Mouse (Mus musculus) frontal cortex, postnatal 25 days (tissue): Measurements from ENCODE around the gene Ndufs7.
A peak's percentile ranks its signal among the peaks of the same experiment; 100 is the strongest.
"Not testable (repeated sequence)": the region's sequence is repeated elsewhere in the genome, so short reads cannot be mapped to it uniquely, and the experiment has no call there.

Experiments
- DNase-seq, 2 experiments: peaks; one replicate each; pipeline ENCODE4 v3.0.0; 2022; ENCODE audit warnings: low spot score in 2 of 2

The Ndufs7 gene

GRCm38 (mm10) chr10:80242088-80242487 is 6.8 kb upstream of the Ndufs7 start:
- no peak for DNase-seq

DNA sequence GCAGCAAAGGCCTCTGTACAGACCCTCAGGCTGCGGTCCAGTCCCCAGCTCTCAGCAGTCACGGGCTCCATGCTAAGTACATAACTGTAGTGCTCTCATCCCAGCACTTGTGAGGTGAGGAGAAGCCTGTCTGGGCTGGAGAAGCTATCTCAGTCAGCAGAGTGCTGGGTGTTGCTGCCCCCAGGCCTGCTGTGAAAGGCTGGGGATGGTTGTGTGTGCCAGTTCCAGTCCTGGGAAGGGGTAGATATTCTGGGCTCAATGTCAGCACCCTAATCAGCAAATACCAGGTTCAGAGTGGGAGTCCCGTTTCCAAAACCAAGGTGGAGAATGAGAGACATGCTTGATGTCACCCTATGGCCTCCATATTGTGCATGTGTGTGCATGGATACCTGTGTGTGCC is 6.3 kb upstream of the Ndufs7 start:
- no peak for DNase-seq

DNA sequence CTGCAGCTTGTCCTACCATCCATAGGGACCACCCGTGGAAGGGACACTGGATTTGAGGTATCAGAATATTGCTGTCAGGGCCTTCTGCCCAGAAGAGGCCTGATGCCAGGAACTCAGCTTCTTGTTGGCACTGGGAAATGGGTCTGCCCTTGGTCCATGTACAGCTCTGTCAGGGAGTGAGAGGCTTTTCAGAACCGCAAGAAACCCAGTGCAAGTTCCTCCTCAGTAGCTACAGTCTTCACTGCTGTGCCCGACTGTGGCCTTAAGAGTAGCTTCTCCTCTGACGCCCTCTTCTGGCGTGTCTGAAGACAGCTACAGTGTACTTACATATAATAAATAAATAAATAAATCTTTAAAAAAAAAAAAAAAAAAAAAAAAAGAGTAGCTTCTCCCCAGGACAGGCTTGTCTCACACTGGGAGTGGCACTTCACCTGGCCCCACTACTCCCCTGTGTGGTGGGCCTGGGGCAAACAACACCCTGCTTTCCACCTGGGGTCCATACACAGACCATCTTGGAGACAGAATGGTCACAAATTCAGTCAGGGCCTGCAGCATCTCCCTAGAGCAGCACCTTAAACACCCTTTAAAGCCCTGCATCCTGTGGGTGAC is 4.0 kb upstream of the Ndufs7 start:
- DNase-seq, result no peak

GRCm38 (mm10) chr10:80245600-80245999 is 3.3 kb upstream of the Ndufs7 start:
- peak; percentile 57 to 72 for DNase-seq

- no peak for DNase-seq
Observed at GRCm38 (mm10) chr10:80247849-80248248, 1.1 kb upstream of the Ndufs7 start.

- DNase-seq, result not testable (repeated sequence)
Observed at GRCm38 (mm10) chr10:80248437-80248836, 484 bp upstream of the Ndufs7 start.

DNA sequence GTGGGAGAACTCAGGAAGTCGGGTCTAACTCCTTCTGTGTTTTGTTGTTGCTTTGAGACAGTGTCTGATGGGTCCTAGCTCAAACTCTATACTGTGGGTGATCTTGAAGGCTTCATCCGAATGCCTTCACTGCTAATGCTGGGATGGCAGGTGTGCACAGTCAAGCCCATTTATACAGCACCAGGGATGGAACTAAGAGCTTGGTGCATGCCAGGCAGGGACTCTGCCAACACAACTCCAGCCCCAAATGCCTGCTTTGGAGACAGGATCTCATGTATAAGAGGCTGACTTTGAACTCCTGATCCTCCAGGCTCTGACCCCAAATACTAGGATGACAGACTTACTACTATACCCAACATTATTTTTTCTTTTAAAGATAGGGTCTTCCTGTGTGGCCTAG is 1.1 kb downstream of the Ndufs7 start:
- no peak for DNase-seq

DNA sequence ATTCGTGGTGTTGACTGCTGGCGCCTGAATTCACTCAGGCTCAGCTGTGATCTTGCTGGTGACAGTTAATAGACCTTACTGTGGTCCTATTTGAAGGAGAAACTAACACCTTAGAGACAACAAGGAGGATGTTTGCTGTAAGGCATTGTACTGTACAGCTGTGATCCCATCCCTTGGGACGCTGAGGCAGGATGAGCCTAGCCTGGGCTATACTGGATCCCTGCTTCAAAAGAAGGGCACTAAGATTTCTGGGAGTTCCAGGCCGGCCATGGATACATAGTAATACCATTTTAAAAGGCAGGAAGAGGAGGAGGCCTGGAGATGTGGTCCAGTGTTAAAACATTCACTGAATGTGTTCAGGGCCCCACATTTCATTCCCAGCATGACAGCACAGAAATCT is 1.7 kb downstream of the Ndufs7 start:
- DNase-seq, result no peak

DNA sequence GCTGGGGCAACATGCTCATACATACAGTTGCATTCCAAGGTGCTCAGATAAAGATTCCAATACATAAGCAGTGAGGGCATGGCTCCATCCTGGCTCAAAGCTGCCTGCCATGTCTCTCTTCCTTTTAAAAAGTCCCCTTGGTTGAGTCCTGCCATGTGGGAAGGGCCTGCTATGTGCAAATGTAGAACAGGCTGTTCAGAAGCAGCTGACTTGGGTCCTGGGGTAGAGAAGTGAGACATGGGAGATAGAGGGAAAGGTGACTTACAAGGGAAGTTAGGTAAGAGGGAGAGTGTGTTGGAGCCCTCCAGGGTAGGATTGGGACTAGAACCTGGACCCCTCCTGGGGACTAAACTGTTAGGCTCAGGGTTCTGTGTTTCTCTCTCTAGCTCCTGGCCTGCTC is 3.1 kb downstream of the Ndufs7 start:
- no peak for DNase-seq

DNA sequence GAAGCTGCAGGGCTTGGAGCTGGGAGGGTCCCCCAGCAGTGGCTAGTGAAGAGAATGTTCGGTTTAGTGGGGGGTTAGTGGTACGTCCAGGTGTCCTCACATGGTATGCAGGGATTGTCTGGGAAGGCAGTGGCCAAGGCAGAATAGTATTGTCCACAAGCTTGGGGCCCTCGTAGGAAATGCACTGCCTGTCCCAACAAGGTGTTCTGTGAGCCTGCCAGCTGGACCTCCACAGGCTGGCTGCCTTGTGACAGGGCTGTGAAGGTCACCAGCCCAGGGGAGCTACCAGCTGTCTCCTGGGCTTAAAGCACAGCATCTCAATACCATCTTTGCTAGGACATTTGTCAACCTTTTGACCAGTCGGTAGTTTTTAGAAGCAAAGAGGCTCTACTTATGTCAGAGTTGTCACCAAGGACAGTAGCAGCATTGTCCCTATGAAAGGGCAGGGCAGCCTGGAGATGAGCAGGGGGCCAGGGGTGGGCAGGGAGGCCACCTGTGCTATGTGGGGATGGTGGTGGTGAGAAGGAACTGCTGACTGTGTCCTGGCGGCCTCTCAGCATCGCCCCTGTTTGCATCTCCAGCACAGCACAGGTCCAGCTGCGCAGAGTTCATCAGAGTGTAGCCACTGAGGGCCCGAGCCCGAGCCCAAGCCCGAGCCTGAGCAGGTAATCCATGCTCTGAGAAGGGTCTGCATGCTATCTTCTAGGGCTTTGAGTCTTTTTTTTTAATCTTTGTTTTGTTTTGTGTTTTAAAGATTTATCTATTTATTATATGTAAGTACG is 3.8 kb downstream of the Ndufs7 start:
- DNase-seq, result no peak

DNA sequence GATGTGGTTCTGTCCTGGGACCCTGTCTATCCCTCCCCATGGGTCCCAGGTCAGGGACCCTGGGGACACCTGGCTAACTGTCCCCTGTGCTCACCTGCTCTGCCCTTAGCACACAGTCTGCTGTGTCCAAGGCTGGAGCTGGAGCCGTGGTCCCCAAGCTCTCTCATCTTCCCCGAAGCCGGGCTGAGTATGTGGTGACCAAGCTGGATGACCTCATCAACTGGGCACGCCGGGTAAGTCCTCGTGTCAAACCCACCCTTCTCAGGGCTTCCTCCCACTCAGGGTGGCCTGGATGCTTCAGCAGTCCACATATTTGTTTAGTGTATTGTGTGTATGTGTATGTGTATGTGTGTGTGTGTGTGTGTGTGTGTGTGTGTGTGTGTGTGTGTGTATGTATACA is 4.6 kb downstream of the Ndufs7 start:
- DNase-seq, result no peak

GRCm38 (mm10) chr10:80254331-80255297 is 5.7 kb downstream of the Ndufs7 start:
- no peak for DNase-seq

DNA sequence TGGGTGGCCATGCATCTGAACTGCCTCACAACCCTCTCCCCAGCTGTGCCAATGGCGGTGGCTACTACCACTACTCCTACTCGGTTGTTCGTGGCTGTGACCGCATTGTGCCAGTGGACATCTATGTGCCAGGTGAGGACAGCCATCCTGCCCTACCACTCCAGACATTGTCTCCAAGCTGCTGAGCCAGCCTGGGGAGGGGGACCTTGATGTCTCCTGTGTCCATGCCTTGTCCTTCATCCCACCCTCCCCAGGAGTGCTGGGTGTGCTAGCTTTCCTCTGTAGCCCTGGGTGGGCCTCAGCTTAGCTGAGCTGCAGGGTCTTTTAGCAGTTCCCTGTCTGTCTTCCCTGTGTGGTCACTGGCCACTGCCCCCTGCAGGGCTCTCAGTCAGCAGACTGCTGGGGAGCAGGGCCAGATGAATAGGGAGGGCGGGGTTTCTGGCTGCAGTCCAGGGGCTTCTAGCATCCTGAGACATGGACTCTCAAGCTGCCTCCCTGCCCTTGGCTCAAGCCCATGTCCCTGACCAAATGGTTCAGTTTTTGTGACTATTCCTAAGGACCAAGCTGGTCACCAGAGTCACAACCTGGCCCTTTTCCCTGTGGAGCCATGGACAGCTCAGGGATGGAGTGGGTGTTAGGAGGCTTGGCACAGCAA is 7.1 kb downstream of the Ndufs7 start:
- no peak for DNase-seq

GRCm38 (mm10) chr10:80257936-80258335 is 9.0 kb downstream of the Ndufs7 start:
- DNase-seq, result no peak

DNA sequence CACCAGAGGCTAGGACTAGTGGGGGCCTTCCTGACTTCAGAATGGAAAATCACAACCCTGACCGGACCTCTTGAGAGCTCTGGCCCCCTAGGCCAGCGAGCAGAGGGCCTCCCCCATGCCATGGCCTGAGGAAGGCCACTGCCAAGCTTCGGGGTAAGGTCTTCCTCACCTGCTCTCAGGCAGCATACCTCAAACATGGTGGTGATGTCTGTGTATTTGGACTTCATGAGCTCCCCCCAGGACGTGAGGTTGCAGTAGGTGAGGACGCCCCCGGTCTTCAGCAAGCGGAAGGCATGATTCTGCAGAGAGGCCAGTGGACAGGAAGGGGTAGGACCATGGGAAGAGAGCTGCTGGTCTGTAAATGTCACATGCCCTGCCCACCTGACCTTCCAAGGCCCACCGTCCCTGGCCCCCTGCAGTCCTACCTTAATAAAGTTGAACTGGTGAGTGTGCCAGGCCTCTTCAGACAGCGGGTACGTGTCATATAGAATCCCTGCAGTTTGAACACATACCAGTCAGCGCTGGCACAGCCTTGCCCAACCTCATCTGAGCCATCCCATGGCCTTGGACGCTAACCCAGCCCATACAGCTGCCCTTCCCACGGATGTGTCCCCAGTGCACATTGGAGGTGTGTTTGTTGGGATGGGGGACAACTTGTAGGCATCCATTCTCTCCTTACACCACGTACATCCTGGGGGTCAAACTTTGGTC is 10.0 kb downstream of the Ndufs7 start:
- no peak for DNase-seq

DNA sequence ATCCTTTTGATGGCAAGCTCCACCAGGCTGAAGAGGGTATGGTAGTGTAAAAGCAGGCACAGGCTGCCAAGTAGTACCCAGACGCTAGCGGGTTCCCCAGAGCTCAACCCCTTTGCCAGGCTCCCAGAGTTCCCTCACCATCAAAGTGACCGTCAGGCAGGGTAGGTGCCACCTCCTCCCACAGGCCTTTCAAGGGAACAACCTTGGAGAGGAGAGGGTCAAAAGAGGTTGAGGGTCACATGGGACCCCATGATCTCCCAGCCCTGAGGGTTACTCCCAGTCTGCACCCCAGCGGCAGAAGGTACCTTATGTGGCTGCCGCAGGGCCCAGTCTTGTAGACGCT is 10.5 kb downstream of the Ndufs7 start:
- DNase-seq, result no peak

DNA sequence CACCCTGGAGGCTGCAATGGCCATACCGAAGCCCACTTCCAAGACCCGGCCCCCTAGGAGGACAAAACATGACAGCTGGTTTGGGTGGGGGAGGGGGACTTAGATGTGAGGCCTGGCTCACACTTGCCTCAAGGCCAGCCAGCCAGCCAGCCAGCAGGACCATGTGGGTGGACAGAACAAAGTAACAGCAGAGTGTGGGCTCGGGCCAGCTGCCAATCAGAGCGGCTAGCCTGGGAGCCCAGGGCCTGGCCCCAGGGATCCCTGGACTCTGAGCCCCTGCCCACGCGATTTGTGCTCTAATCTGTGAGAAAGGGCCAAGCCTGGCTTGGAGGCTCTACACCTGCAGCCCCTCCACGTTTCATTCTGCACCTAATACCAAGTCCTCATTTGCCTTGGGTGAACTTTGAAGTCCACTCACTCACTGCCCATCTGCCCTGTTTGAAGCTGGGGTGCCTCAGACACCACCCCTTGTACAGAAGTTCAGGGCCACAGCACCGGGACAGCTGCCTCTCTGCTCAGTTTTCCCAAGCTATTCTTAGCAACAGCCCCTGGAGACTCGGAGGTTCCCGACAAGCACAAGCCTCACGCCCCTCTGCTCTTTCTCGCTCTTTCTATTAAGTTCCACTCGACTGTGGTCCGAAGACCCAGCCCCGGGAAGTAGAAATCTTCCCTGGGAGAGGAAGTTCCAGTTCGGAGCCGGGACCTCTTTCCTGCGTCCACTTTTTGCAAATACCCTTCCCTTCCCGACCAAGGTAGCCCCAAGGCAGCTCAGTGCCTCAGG is 11.1 kb downstream of the Ndufs7 start:
- peak; percentile 45 to 52 for DNase-seq

DNA sequence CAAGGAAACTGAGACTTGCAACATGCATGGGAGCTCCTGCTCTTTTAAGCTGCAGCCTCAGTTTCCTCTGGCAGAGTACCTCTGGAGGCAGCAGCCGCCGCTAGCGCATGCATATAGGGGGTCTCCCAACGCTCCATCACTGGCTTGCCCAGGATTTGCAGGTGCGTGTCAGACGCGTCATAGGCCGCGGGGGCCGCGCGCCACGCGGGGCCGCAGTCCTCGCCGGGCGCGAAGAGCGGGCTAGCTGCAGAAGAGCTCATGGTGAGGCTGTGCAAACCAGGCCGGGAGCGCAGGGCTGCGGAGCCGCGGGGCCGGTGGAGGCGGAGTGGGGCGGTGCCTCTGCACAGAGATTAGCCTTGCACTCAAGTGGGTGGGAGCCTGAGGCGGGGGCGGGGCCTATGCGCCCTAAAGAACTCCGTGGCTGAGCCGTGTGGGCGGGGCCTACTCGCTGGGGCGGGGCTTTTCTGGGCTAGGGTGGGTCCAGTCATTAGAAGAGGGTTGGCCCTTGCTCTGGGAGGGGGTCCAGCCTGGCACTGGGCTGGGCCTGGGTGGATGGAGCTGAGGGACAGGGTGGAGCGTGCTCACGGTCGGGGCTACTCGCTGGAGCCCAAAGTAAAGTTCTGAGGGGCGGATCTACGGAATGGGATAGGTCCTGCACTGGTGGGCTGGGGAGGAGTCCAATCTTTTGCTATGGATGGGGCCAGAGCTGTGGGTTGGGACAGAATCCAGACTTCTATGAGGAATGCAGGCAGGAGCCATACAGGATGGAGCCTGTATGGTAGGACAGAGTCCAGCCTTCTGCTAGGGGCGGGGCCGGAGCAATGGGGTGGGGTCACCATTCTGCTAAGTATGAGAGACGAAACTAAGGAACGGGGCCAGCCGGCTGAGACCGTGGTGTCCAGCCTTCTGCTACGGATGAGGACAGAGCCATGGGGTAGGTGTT is 12.0 kb downstream of the Ndufs7 start, which contains the start of the genes Gamt and Dazap1:
Gene Gamt (minus strand): TSS at position 371 of the 943 bp plus-strand sequence.
Gene Dazap1 (plus strand): TSS at position 845 of the 943 bp plus-strand sequence.
- DNase-seq, result peak; percentile 74 to 81

- peak; percentile 72 to 73 for DNase-seq
Observed at GRCm38 (mm10) chr10:80261585-80261968, 12.7 kb downstream of the Ndufs7 start.
